Mouse (Mus musculus) cerebellum, adult 2 months (tissue): ENCODE data around the gene Smurf2.

Source experiments
- CTCF ChIP-seq: fragments of 200-500 bp; IDR thresholded peaks from 2 replicates; pipeline ENCODE4 v1.5.1; 2011; ENCODE audit warnings: low read depth, mild to moderate bottlenecking, control low read depth, low read length, moderate library complexity, borderline replicate concordance; ENCODE audit not compliant: insufficient read depth
- POLR2A ChIP-seq: fragments of 200-500 bp; IDR thresholded peaks from 2 replicates; pipeline ENCODE4 v1.6.1; 2011; ENCODE audit warnings: low read length, control low read depth, borderline replicate concordance; ENCODE audit not compliant: insufficient read depth

DNA sequence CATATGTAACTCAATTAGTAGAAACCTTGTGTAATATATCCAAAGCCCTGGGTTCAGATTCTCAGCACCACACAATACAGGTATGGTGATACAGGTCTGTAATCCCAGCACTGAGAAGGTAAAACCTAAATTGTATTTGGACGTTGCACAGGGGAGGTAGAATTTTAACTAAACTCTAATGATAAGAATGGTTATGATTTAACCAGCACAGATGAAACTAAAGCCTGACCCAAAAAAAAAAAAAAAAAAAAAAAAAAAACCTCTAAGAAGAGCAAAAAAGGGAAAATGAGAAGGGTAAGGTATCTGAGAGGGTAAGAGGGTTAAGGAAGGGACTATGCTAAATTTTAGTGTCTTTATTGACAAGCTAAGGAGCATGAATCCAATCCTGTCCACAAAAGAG lies 20.7 kb downstream of the Smurf2 start:
- TF ChIP-seq CTCF: no peak
- no peak for TF ChIP-seq POLR2A
